27 mouse cellular contexts compared by ENCODE assay signal in the genomic region with DNA sequence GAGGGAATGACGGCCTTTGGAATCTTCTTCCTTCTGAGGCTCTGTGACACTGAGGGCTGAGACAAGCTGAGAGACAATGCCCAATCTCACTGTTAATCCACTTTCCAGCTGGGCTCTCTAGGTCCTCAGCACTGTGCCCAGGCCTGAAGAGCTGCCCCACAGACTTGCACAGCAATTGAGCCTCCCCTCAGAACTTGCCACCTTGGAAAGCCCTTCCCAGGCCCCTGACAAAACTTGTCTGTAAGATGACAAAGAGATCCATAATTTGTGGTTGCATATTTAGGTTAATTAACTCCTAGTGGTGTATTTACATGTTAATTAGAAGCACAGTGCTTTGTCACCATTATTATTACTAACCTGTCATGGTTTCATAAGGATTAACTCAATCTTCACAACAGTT. TPM values are rescaled to one million over a fixed set of nuclear protein-coding genes. Genes with fewer than 3 reads are reported as not detected.
DNase-seq lines count a peak whose midpoint lies in the region; ATAC-seq lines count a peak whose summit lies in the region.
"Had no signal": no experiment of that assay in that cellular context is flagged by ENCODE, and none has a peak within 500 bp of the region (broad histone marks: within the 10 kb centered on the region; RNA-seq: fewer than 3 reads in every experiment).

No protein-coding gene starts in this region.

- peak; percentile 80 for DNase-seq in heart, adult 11 months
- DNase-seq in heart, postnatal 10 days = no peak
- no peak for DNase-seq in kidney, postnatal 36 days
- DNase-seq: adrenal gland, postnatal 25 days; cerebellum, adult 11-12 months; cerebellum, postnatal 10 days; forebrain, postnatal 0 days; gastrocnemius, postnatal 36 days; kidney, adult 11 months; layer of hippocampus, postnatal 36 days; liver; lung, adult 2 months; lung, postnatal 10 days; right cerebral cortex, postnatal 14 days; thymus, postnatal 4 days had no signal

- H3K9ac ChIP-seq in hindbrain, embryonic 16.5 days (ENCODE audit: low read depth, low read length) = peak overlapping the region; percentile 31
- H3K9ac ChIP-seq in hindbrain, embryonic 12.5 days = no peak overlapping the region
- no peak overlapping the region for H3K9ac ChIP-seq in midbrain, embryonic 15.5 days
- no peak overlapping the region for H3K9ac ChIP-seq in midbrain, embryonic 13.5 days (replicated peaks)
- H3K9ac ChIP-seq in neural tube, embryonic 15.5 days (replicated peaks) = no peak overlapping the region
- H3K9ac ChIP-seq: embryonic facial prominence, embryonic 15.5 days; forebrain, embryonic 12.5 days; forebrain, postnatal 0 days; liver, embryonic 14.5 days had no signal

- ATAC-seq in hindbrain, embryonic 16.5 days = peak; percentile 37; the same call in 1 of the 2 replicates
- no peak for ATAC-seq in hindbrain, embryonic 12.5 days (ENCODE audit: low FRiP score)
- 0 out of 2 replicates have a peak, but pooled peaks have one; percentile 4 for ATAC-seq in midbrain, embryonic 15.5 days (replicated peaks)
- ATAC-seq in midbrain, embryonic 13.5 days = no peak
- ATAC-seq in neural tube, embryonic 15.5 days (ENCODE audit: low FRiP score) = 0 out of 2 replicates have a peak, but pooled peaks have one; percentile 7
- ATAC-seq: CD4-positive, CD25-positive, alpha-beta regulatory T cell, adult 4 months; forebrain, postnatal 0 days; inflammation-experienced regulatory T-cells, adult 6 months had no signal

- H3K4me3 ChIP-seq in hindbrain, embryonic 16.5 days (ENCODE audit: low read length) = no peak overlapping the region
- no peak overlapping the region for H3K4me3 ChIP-seq in hindbrain, embryonic 12.5 days
- H3K4me3 ChIP-seq in midbrain, embryonic 15.5 days = no peak overlapping the region
- no peak overlapping the region for H3K4me3 ChIP-seq in midbrain, embryonic 13.5 days (replicated peaks)
- no peak overlapping the region for H3K4me3 ChIP-seq in neural tube, embryonic 15.5 days (replicated peaks)
- H3K4me3 ChIP-seq: embryonic facial prominence, embryonic 10.5 days; embryonic facial prominence, embryonic 15.5 days; forebrain, embryonic 12.5 days had no signal

- H3K4me2 ChIP-seq in hindbrain, embryonic 16.5 days (ENCODE audit: low read length) = no peak overlapping the region
- no peak overlapping the region for H3K4me2 ChIP-seq in hindbrain, embryonic 12.5 days (replicated peaks)
- H3K4me2 ChIP-seq in midbrain, embryonic 15.5 days = no peak overlapping the region
- no peak overlapping the region for H3K4me2 ChIP-seq in midbrain, embryonic 13.5 days (replicated peaks)
- H3K4me2 ChIP-seq in neural tube, embryonic 15.5 days = no peak overlapping the region
- H3K4me2 ChIP-seq: embryonic facial prominence, embryonic 15.5 days; forebrain, embryonic 12.5 days had no signal

- no peaks in the 10 kb centered on the region for H3K27me3 ChIP-seq in hindbrain, embryonic 16.5 days (replicated peaks; ENCODE audit: control insufficient read depth, insufficient read depth, low read length)
- H3K27me3 ChIP-seq in hindbrain, embryonic 12.5 days = no peaks in the 10 kb centered on the region
- H3K27me3 ChIP-seq in midbrain, embryonic 15.5 days (replicated peaks) = no peaks in the 10 kb centered on the region
- no peaks in the 10 kb centered on the region for H3K27me3 ChIP-seq in midbrain, embryonic 13.5 days
- no peaks in the 10 kb centered on the region for H3K27me3 ChIP-seq in neural tube, embryonic 15.5 days (replicated peaks)
- H3K27me3 ChIP-seq: embryonic facial prominence, embryonic 15.5 days; forebrain, embryonic 12.5 days had no signal

- no peaks in the 10 kb centered on the region for H3K36me3 ChIP-seq in hindbrain, embryonic 16.5 days (ENCODE audit: control insufficient read depth, insufficient read depth, low read length)
- H3K36me3 ChIP-seq in hindbrain, embryonic 12.5 days = no peaks in the 10 kb centered on the region
- H3K36me3 ChIP-seq in midbrain, embryonic 15.5 days (replicated peaks) = no peaks in the 10 kb centered on the region
- no peaks in the 10 kb centered on the region for H3K36me3 ChIP-seq in midbrain, embryonic 13.5 days
- H3K36me3 ChIP-seq in neural tube, embryonic 15.5 days = no peaks in the 10 kb centered on the region
- H3K36me3 ChIP-seq: embryonic facial prominence, embryonic 10.5 days; embryonic facial prominence, embryonic 15.5 days; forebrain, embryonic 12.5 days had no signal

- H3K9me3 ChIP-seq in hindbrain, embryonic 16.5 days (ENCODE audit: control insufficient read depth, low read length) = no peaks in the 10 kb centered on the region
- no peaks in the 10 kb centered on the region for H3K9me3 ChIP-seq in hindbrain, embryonic 12.5 days (replicated peaks)
- no peaks in the 10 kb centered on the region for H3K9me3 ChIP-seq in midbrain, embryonic 15.5 days
- no peaks in the 10 kb centered on the region for H3K9me3 ChIP-seq in midbrain, embryonic 13.5 days
- no peaks in the 10 kb centered on the region for H3K9me3 ChIP-seq in neural tube, embryonic 15.5 days (replicated peaks)
- H3K9me3 ChIP-seq: embryonic facial prominence, embryonic 10.5 days; embryonic facial prominence, embryonic 15.5 days; forebrain, embryonic 12.5 days had no signal

- 45% methylated on average over 1 of the region's 1 CpGs for WGBS in hindbrain, embryonic 16.5 days
- 60% methylated on average over 1 of the region's 1 CpGs for WGBS in hindbrain, embryonic 12.5 days
- WGBS in midbrain, embryonic 15.5 days = 39% methylated on average over 1 of the region's 1 CpGs
- WGBS in midbrain, embryonic 13.5 days = 33% methylated on average over 1 of the region's 1 CpGs
- 50% methylated on average over 1 of the region's 1 CpGs for WGBS in neural tube, embryonic 15.5 days

- intact Hi-C loops in heart, postnatal 10 days (cut with DNase I) = no loop called here

- peaks cover 13% of the 10 kb centered on the region for H3K4me1 ChIP-seq in hindbrain, embryonic 16.5 days (ENCODE audit: control insufficient read depth, insufficient read depth, low read depth, low read length)
- H3K4me1 ChIP-seq in hindbrain, embryonic 12.5 days = peaks cover 6% of the 10 kb centered on the region
- H3K4me1 ChIP-seq in midbrain, embryonic 15.5 days = peaks cover 12% of the 10 kb centered on the region; the same call in 1 of the 2 replicates
- peaks cover 17% of the 10 kb centered on the region for H3K4me1 ChIP-seq in midbrain, embryonic 13.5 days (replicated peaks)
- peaks cover 15% of the 10 kb centered on the region for H3K4me1 ChIP-seq in neural tube, embryonic 15.5 days
- H3K4me1 ChIP-seq: embryonic facial prominence, embryonic 15.5 days had no signal

- no peak overlapping the region; the same call in 1 of the 2 replicates for H3K27ac ChIP-seq in hindbrain, embryonic 16.5 days (ENCODE audit: low read depth, low read length)
- no peak overlapping the region for H3K27ac ChIP-seq in hindbrain, embryonic 12.5 days
- H3K27ac ChIP-seq in midbrain, embryonic 15.5 days = no peak overlapping the region
- no peak overlapping the region for H3K27ac ChIP-seq in midbrain, embryonic 13.5 days
- peak overlapping the region; percentile 7; the same call in 1 of the 2 replicates for H3K27ac ChIP-seq in neural tube, embryonic 15.5 days (replicated peaks)
- H3K27ac ChIP-seq: embryonic facial prominence, embryonic 10.5 days; embryonic facial prominence, embryonic 15.5 days; forebrain, embryonic 12.5 days; liver, embryonic 14.5 days; macrophage had no signal

RNA-seq across cellular contexts. Expression of a gene that starts 12.8 kb away (rescaled TPM):
- total RNA-seq in heart, postnatal 10 days (2021) = 10 to 100 TPM; 16.6 to 18.2 TPM
- polyA plus RNA-seq in hindbrain, embryonic 16.5 days (2015; fragmentation: Nextera tagmentation; extraction: Ambion mirVana) = 11.7 and 12.6 TPM in 2 replicates
- 6.8 and 7.8 TPM in 2 replicates for polyA plus RNA-seq in hindbrain, embryonic 12.5 days (2016; fragmentation: Nextera tagmentation; extraction: Ambion mirVana)
- 11.6 TPM in 2 replicates for polyA plus RNA-seq in midbrain, embryonic 15.5 days (2015; fragmentation: Nextera tagmentation; extraction: Ambion mirVana)
- polyA plus RNA-seq in midbrain, embryonic 13.5 days (2015; fragmentation: Nextera tagmentation; extraction: Ambion mirVana) = 7.0 and 8.1 TPM in 2 replicates
- polyA plus RNA-seq in neural tube, embryonic 15.5 days (2015; fragmentation: Nextera tagmentation; extraction: Ambion mirVana) = 10.2 and 11.7 TPM in 2 replicates

Comparison
In these comparisons a context has a peak if more than half of its experiments do, and no peak if none do; other contexts are left out.
1. ATAC-seq: peak in hindbrain, embryonic 16.5 days (single experiment), midbrain, embryonic 15.5 days (single experiment) and neural tube, embryonic 15.5 days (single experiment); none in hindbrain, embryonic 12.5 days (single experiment) and midbrain, embryonic 13.5 days (single experiment).